Mouse (Mus musculus): ENCODE results near the gene Sf1. TPM values are rescaled to one million over a fixed set of nuclear protein-coding genes. Genes with fewer than 3 reads are reported as not detected.

The Sf1 gene
- polyA plus RNA-seq, 1 experiment: 355 TPM

DNA sequence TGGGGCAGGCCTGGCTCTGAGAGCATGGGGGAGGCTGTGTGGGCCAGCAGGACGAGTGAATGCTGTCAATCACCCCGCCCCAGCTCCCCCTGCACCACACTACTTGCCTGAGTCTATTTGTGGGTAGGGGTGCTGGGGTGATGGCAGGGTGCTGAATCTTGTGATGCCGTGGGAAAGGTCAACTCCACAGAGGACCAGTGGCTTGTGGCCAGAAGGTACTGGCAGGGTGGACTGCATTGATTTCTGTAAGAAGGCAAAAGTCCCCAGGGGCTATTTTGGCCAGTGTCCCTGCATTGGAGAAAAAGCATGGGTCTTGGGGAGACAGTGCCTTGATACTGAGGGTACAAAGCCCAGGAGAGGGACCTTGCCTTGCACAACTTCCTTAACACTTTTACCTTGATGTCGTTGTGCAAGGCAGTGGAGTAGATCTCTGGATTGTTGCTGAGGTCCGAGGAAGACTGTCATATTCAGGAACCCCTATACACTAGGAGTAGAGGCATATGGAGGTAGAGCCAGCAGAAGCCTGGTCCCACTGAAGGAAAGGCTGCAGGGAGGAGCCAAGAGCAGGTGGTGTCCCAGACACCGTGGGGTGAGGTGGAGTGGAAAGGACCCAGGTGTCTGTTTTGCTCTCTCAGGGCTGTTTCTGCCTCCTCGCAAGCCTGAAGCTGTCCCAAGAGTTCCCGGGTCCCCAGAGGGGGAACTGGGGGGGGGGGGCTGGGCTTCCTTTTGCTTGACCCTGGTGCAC lies 60.8 kb downstream of the Sf1 start:
- H3K27ac ChIP-seq (ENCODE audit: insufficient read depth, low read length): no peak overlapping the region
- no peak overlapping the region for H3K4me3 ChIP-seq (ENCODE audit: low read depth, low read length)
- H3K4me1 ChIP-seq (ENCODE audit: control insufficient read depth, insufficient read depth, low read length): peaks cover 2% of the 10 kb centered on the region
- no peaks in the 10 kb centered on the region for H3K27me3 ChIP-seq (ENCODE audit: control insufficient read depth, insufficient read depth, low read length, poor library complexity, severe bottlenecking)
- TF ChIP-seq EP300 (IDR thresholded peaks at IDR 0.05; ENCODE audit: insufficient read depth, low read depth, low read length) (no peak), POLR2A (IDR thresholded peaks at IDR 0.05; ENCODE audit: insufficient read depth, low read length) (no peak)
- H3K9ac ChIP-seq (ENCODE audit: low read depth, poor library complexity, severe bottlenecking): no peak overlapping the region
- H3K36me3 ChIP-seq (ENCODE audit: control insufficient read depth, insufficient read depth, low read length, poor library complexity, severe bottlenecking): no peaks in the 10 kb centered on the region
- H3K9me3 ChIP-seq (replicated peaks; ENCODE audit: control insufficient read depth, insufficient read depth, low read length, poor library complexity, severe bottlenecking): no peaks in the 10 kb centered on the region

DNA sequence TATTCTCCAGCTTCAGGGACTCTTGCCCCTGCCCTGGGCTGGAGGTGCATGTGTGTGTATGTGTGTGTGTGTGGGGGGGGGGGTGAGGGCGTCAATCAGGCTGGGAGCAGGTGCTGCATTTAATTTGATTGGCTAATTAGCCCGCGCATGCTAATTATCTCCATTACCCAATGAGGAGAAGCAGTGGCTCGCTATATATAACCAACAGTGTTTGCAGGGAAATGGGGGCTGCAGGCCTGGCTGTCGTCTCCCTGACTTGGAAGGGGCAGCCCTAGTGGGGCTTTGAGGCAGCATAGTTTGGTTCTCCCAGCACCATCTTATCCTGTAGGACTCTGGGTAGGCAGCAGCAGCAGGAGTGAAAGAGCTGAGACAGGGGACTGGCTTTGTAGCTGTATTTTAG lies 62.1 kb downstream of the Sf1 start:
- no peaks in the 10 kb centered on the region for H3K27me3 ChIP-seq (ENCODE audit: control insufficient read depth, insufficient read depth, low read length, poor library complexity, severe bottlenecking)
- H3K4me3 ChIP-seq (ENCODE audit: low read depth, low read length): no peak overlapping the region
- H3K36me3 ChIP-seq (ENCODE audit: control insufficient read depth, insufficient read depth, low read length, poor library complexity, severe bottlenecking): no peaks in the 10 kb centered on the region
- TF ChIP-seq EP300 (IDR thresholded peaks at IDR 0.05; ENCODE audit: insufficient read depth, low read depth, low read length): no peak
- no peak for TF ChIP-seq CTCF (IDR thresholded peaks at IDR 0.05; ENCODE audit: low read depth, low read length)
- TF ChIP-seq POLR2A (IDR thresholded peaks at IDR 0.05; ENCODE audit: insufficient read depth, low read length): no peak
- no peak overlapping the region for H3K27ac ChIP-seq (ENCODE audit: insufficient read depth, low read length)
- H3K9ac ChIP-seq (ENCODE audit: low read depth, poor library complexity, severe bottlenecking): no peak overlapping the region
- H3K4me1 ChIP-seq (ENCODE audit: control insufficient read depth, insufficient read depth, low read length): peaks cover 2% of the 10 kb centered on the region
- no peaks in the 10 kb centered on the region for H3K9me3 ChIP-seq (replicated peaks; ENCODE audit: control insufficient read depth, insufficient read depth, low read length, poor library complexity, severe bottlenecking)

DNA sequence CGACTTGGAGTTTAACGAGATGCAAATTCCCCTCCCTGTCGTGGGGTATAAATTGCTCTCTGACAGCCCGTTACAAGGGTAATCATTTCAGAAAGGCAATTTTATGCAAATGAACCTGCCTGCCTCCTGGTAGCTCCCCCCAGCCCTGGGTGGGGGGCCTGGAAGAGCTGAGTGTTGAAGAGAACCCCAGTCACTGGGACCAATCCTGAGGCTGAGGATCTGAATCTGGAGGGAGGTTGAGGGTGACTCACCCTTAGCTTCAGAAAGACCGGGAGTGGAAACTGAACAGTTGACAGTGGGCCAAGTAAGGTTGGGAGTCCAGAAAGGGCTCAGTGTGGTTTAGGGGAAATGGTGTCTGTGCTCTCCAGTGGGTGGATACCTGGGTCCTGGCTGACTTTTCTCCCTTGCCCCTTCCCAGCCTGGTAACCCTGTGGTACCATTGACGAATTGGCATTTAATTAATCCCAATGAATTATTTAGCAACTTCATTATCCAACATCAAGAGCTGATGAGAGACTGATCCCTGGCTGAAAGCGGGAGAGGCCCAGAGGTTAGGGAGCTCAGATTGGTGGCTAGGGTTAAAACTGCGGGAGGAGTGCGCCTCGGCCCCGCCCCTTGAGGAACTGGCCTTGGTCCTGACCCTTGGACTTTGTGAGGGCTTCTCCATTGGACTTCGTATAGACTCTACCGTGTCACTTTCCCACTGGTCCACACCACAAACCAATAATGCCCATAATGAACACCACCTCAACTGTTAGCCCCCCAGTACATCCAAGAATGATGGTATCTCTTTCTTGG lies 63.4 kb downstream of the Sf1 start:
- no peak overlapping the region for H3K27ac ChIP-seq (ENCODE audit: insufficient read depth, low read length)
- peak overlapping the region; percentile 65; the same call in 1 of the 2 replicates for H3K4me3 ChIP-seq (ENCODE audit: low read depth, low read length)
- no peak overlapping the region for H3K9ac ChIP-seq (ENCODE audit: low read depth, poor library complexity, severe bottlenecking)
- no peaks in the 10 kb centered on the region for H3K9me3 ChIP-seq (replicated peaks; ENCODE audit: control insufficient read depth, insufficient read depth, low read length, poor library complexity, severe bottlenecking)
- H3K27me3 ChIP-seq (ENCODE audit: control insufficient read depth, insufficient read depth, low read length, poor library complexity, severe bottlenecking): no peaks in the 10 kb centered on the region
- TF ChIP-seq CTCF (IDR thresholded peaks at IDR 0.05; ENCODE audit: low read depth, low read length): no peak
- TF ChIP-seq POLR2A (IDR thresholded peaks at IDR 0.05; ENCODE audit: insufficient read depth, low read length): no peak
- TF ChIP-seq EP300 (IDR thresholded peaks at IDR 0.05; ENCODE audit: insufficient read depth, low read depth, low read length): no peak
- H3K4me1 ChIP-seq (ENCODE audit: control insufficient read depth, insufficient read depth, low read length): peaks cover 2% of the 10 kb centered on the region
- no peaks in the 10 kb centered on the region for H3K36me3 ChIP-seq (ENCODE audit: control insufficient read depth, insufficient read depth, low read length, poor library complexity, severe bottlenecking)

Other genes with a start within 250 kb of the Sf1 start
- gene Sac3d1, start 245.0 kb upstream of the Sf1 start, polyA plus RNA-seq (2011; ENCODE audit: insufficient read depth, insufficient read length, low read depth, missing spikeins): 13.5 and 17.6 TPM in 2 replicates
- gene Snx15, start 235.4 kb upstream of the Sf1 start, polyA plus RNA-seq (2011; ENCODE audit: insufficient read depth, insufficient read length, low read depth, missing spikeins): 8.6 and 10.0 TPM in 2 replicates
- gene Batf2, start 222.7 kb upstream of the Sf1 start, polyA plus RNA-seq (2011; ENCODE audit: insufficient read depth, insufficient read length, low read depth, missing spikeins): not detected in 2 replicates
- 38.7 and 40.4 TPM in 2 replicates for gene Arl2, start 222.1 kb upstream of the Sf1 start, polyA plus RNA-seq (2011; ENCODE audit: insufficient read depth, insufficient read length, low read depth, missing spikeins)
- gene Majin, start 179.3 kb upstream of the Sf1 start, polyA plus RNA-seq (2011; ENCODE audit: insufficient read depth, insufficient read length, low read depth, missing spikeins): not detected in 2 replicates
- 1.0 TPM in 1 of 2 replicates, not detected in the other for gene Gpha2, start 137.3 kb upstream of the Sf1 start, polyA plus RNA-seq (2011; ENCODE audit: insufficient read depth, insufficient read length, low read depth, missing spikeins)
- 12.2 and 17.1 TPM in 2 replicates for gene Ppp2r5b, start 127.8 kb upstream of the Sf1 start, polyA plus RNA-seq (2011; ENCODE audit: insufficient read depth, insufficient read length, low read depth, missing spikeins)
- 10.9 and 11.1 TPM in 2 replicates for gene Atg2a, start 122.0 kb upstream of the Sf1 start, polyA plus RNA-seq (2011; ENCODE audit: insufficient read depth, insufficient read length, low read depth, missing spikeins)
- gene Ehd1, start 87.0 kb upstream of the Sf1 start, polyA plus RNA-seq (2011; ENCODE audit: insufficient read depth, insufficient read length, low read depth, missing spikeins): 81.0 and 81.6 TPM in 2 replicates
- 57.7 and 60.5 TPM in 2 replicates for gene Cdc42bpg, start 57.2 kb upstream of the Sf1 start, polyA plus RNA-seq (2011; ENCODE audit: insufficient read depth, insufficient read length, low read depth, missing spikeins)
- gene Men1, start 28.7 kb upstream of the Sf1 start, polyA plus RNA-seq (2011; ENCODE audit: insufficient read depth, insufficient read length, low read depth, missing spikeins): 34.8 and 40.5 TPM in 2 replicates
- gene Map4k2, start 22.6 kb upstream of the Sf1 start, polyA plus RNA-seq (2011; ENCODE audit: insufficient read depth, insufficient read length, low read depth, missing spikeins): 10.7 and 16.9 TPM in 2 replicates
- gene Pygm, start 20.7 kb downstream of the Sf1 start, polyA plus RNA-seq (2011; ENCODE audit: insufficient read depth, insufficient read length, low read depth, missing spikeins): 4.1 and 4.6 TPM in 2 replicates
- 37.9 and 48.6 TPM in 2 replicates for gene Rasgrp2, start 35.6 kb downstream of the Sf1 start, polyA plus RNA-seq (2011; ENCODE audit: insufficient read depth, insufficient read length, low read depth, missing spikeins)
- 5.6 and 7.0 TPM in 2 replicates for gene Nrxn2, start 55.0 kb downstream of the Sf1 start, polyA plus RNA-seq (2011; ENCODE audit: insufficient read depth, insufficient read length, low read depth, missing spikeins)
- not detected in 2 replicates for gene Slc22a12, start 179.3 kb downstream of the Sf1 start, polyA plus RNA-seq (2011; ENCODE audit: insufficient read depth, insufficient read length, low read depth, missing spikeins)